Mouse (Mus musculus): ENCODE data around the gene Npff. TPM values are rescaled to one million over a fixed set of nuclear protein-coding genes. Genes with fewer than 3 reads are reported as not detected.

Gene Npff
- polyA plus RNA-seq, 1 experiment from 2014 or later: 2.0 TPM

DNA sequence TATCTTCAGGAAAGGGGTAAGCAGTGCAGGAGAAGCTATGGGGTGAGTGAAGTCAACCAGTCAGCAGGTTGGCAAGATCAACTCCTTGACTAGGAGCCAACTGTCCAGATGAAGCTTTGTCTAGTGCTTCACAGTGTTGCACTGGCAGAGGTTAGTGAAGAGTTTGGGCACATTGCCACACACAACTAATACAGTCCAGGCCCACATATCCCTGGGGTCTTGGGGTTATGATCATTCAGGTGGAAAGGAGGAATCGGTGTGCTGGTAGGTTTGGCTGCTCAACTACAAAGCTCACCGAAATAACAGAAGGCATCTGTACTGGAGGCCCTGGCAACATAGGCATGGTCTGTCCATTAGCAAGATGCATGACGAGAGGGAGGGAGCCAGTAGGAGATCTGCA is 22.7 kb upstream of the Npff start:
- Histone ChIP-seq H3K4me1 (ENCODE audit: control insufficient read depth, insufficient read depth, low read length) (no peaks in the 10 kb centered on the region), H3K36me3 (ENCODE audit: control insufficient read depth, insufficient read depth, low read length) (peaks cover 30% of the 10 kb centered on the region), H3K4me3 (replicated peaks; ENCODE audit: low read length) (no peak overlapping the region), H3K9me3 (replicated peaks; ENCODE audit: control insufficient read depth, low read length) (no peaks in the 10 kb centered on the region), H3K9ac (ENCODE audit: low read length) (no peak overlapping the region), H3K27me3 (ENCODE audit: control insufficient read depth, insufficient read depth, low read length) (no peaks in the 10 kb centered on the region), H3K4me2 (ENCODE audit: low read depth, low read length) (no peak overlapping the region), H3K27ac (ENCODE audit: low read length) (no peak overlapping the region)
- no peak for ATAC-seq (ENCODE audit: insufficient read depth, low FRiP score)
- 93% methylated on average over 3 of the region's 3 CpGs for WGBS

- Histone ChIP-seq H3K27me3 (ENCODE audit: control insufficient read depth, insufficient read depth, low read length) (no peaks in the 10 kb centered on the region), H3K4me2 (ENCODE audit: low read depth, low read length) (no peak overlapping the region), H3K36me3 (ENCODE audit: control insufficient read depth, insufficient read depth, low read length) (peaks cover 30% of the 10 kb centered on the region), H3K4me3 (replicated peaks; ENCODE audit: low read length) (no peak overlapping the region), H3K9me3 (replicated peaks; ENCODE audit: control insufficient read depth, low read length) (no peaks in the 10 kb centered on the region), H3K9ac (ENCODE audit: low read length) (no peak overlapping the region), H3K4me1 (ENCODE audit: control insufficient read depth, insufficient read depth, low read length) (no peaks in the 10 kb centered on the region), H3K27ac (ENCODE audit: low read length) (no peak overlapping the region)
- 83% methylated on average over 3 of the region's 3 CpGs for WGBS
- ATAC-seq (ENCODE audit: insufficient read depth, low FRiP score): no peak
These were observed 22.1 kb upstream of the Npff start for GRCm38 (mm10) chr15:102546677-102547427.

DNA sequence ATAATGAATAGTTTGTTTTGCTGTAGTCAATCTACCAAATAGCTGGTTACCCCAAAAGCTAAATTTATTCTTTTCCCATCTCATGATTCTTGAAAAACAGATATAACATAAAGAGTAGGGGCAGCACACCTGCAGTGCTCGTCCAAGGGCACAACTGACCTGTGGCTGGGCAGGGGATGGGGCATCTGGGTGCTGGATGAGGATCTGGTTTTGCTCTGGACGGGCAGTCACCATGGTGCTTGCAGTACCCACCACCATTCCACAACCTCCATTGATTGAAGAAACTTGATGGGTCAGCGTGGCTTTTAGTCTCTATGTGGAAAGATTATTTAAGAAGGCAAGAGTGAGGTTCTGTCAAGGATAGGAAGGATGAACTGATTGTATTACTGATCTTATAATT is 21.5 kb upstream of the Npff start:
- H3K27ac ChIP-seq (ENCODE audit: low read length): no peak overlapping the region
- H3K36me3 ChIP-seq (ENCODE audit: control insufficient read depth, insufficient read depth, low read length): peaks cover 32% of the 10 kb centered on the region
- H3K27me3 ChIP-seq (ENCODE audit: control insufficient read depth, insufficient read depth, low read length): no peaks in the 10 kb centered on the region
- no peak overlapping the region for H3K9ac ChIP-seq (ENCODE audit: low read length)
- H3K4me1 ChIP-seq (ENCODE audit: control insufficient read depth, insufficient read depth, low read length): no peaks in the 10 kb centered on the region
- H3K4me3 ChIP-seq (replicated peaks; ENCODE audit: low read length): no peak overlapping the region
- no peak overlapping the region for H3K4me2 ChIP-seq (ENCODE audit: low read depth, low read length)
- no peak for ATAC-seq (ENCODE audit: insufficient read depth, low FRiP score)
- WGBS: 92% methylated on average over 3 of the region's 3 CpGs
- no peaks in the 10 kb centered on the region for H3K9me3 ChIP-seq (replicated peaks; ENCODE audit: control insufficient read depth, low read length)

- Histone ChIP-seq H3K9me3 (replicated peaks; ENCODE audit: control insufficient read depth, low read length) (no peaks in the 10 kb centered on the region), H3K27ac (ENCODE audit: low read length) (no peak overlapping the region), H3K9ac (ENCODE audit: low read length) (no peak overlapping the region), H3K36me3 (ENCODE audit: control insufficient read depth, insufficient read depth, low read length) (peaks cover 28% of the 10 kb centered on the region), H3K4me3 (replicated peaks; ENCODE audit: low read length) (no peak overlapping the region), H3K4me1 (ENCODE audit: control insufficient read depth, insufficient read depth, low read length) (no peaks in the 10 kb centered on the region), H3K4me2 (ENCODE audit: low read depth, low read length) (no peak overlapping the region), H3K27me3 (ENCODE audit: control insufficient read depth, insufficient read depth, low read length) (no peaks in the 10 kb centered on the region)
- 93% methylated on average over 4 of the region's 4 CpGs for WGBS
- ATAC-seq (ENCODE audit: insufficient read depth, low FRiP score): no peak
These were observed 20.1 kb upstream of the Npff start for GRCm38 (mm10) chr15:102544801-102545200.

DNA sequence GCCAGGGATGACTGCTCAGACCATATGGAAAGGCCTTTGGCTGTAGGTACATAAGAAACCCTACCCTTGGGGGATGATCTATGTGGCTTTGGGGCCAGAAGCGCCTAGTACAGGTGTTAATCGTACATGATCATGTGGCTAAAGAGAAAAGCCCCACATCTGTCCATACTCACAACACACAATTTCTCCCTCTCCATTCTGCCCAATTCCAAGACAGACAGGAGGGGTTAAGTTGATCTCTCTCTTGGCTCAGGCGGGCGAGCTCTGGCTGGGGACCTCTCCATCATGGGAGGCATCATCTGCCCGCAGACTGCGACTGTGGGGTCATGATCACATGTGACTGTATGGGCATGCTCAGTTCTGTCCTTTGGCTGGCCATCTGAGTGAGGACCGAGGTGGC is 9.2 kb upstream of the Npff start:
- H3K4me2 ChIP-seq (ENCODE audit: low read depth, low read length): no peak overlapping the region
- WGBS: 91% methylated on average over 7 of the region's 7 CpGs
- peaks cover 20% of the 10 kb centered on the region for H3K36me3 ChIP-seq (ENCODE audit: control insufficient read depth, insufficient read depth, low read length)
- ATAC-seq (ENCODE audit: insufficient read depth, low FRiP score): no peak
- no peaks in the 10 kb centered on the region for H3K27me3 ChIP-seq (ENCODE audit: control insufficient read depth, insufficient read depth, low read length)
- H3K9ac ChIP-seq (ENCODE audit: low read length): no peak overlapping the region
- H3K4me1 ChIP-seq (ENCODE audit: control insufficient read depth, insufficient read depth, low read length): no peaks in the 10 kb centered on the region
- no peak overlapping the region for H3K4me3 ChIP-seq (replicated peaks; ENCODE audit: low read length)
- no peak overlapping the region for H3K27ac ChIP-seq (ENCODE audit: low read length)
- H3K9me3 ChIP-seq (replicated peaks; ENCODE audit: control insufficient read depth, low read length): no peaks in the 10 kb centered on the region

- H3K9me3 ChIP-seq (replicated peaks; ENCODE audit: control insufficient read depth, low read length): no peaks in the 10 kb centered on the region
- peaks cover 26% of the 10 kb centered on the region for H3K36me3 ChIP-seq (ENCODE audit: control insufficient read depth, insufficient read depth, low read length)
- H3K9ac ChIP-seq (ENCODE audit: low read length): no peak overlapping the region
- WGBS: 90% methylated on average over 3 of the region's 3 CpGs
- no peak overlapping the region for H3K4me2 ChIP-seq (ENCODE audit: low read depth, low read length)
- no peak overlapping the region for H3K27ac ChIP-seq (ENCODE audit: low read length)
- H3K27me3 ChIP-seq (ENCODE audit: control insufficient read depth, insufficient read depth, low read length): no peaks in the 10 kb centered on the region
- H3K4me1 ChIP-seq (ENCODE audit: control insufficient read depth, insufficient read depth, low read length): no peaks in the 10 kb centered on the region
- no peak overlapping the region for H3K4me3 ChIP-seq (replicated peaks; ENCODE audit: low read length)
- no peak for ATAC-seq (ENCODE audit: insufficient read depth, low FRiP score)
These were observed 7.6 kb upstream of the Npff start for GRCm38 (mm10) chr15:102532106-102532900.

GRCm38 (mm10) chr15:102531586-102531985 is 6.8 kb upstream of the Npff start:
- Histone ChIP-seq H3K27me3 (ENCODE audit: control insufficient read depth, insufficient read depth, low read length) (no peaks in the 10 kb centered on the region), H3K27ac (ENCODE audit: low read length) (no peak overlapping the region), H3K4me1 (ENCODE audit: control insufficient read depth, insufficient read depth, low read length) (no peaks in the 10 kb centered on the region), H3K4me3 (replicated peaks; ENCODE audit: low read length) (no peak overlapping the region), H3K4me2 (ENCODE audit: low read depth, low read length) (no peak overlapping the region), H3K9me3 (replicated peaks; ENCODE audit: control insufficient read depth, low read length) (no peaks in the 10 kb centered on the region), H3K36me3 (ENCODE audit: control insufficient read depth, insufficient read depth, low read length) (peaks cover 22% of the 10 kb centered on the region), H3K9ac (ENCODE audit: low read length) (no peak overlapping the region)
- no peak for ATAC-seq (ENCODE audit: insufficient read depth, low FRiP score)
- 81% methylated on average over 4 of the region's 4 CpGs for WGBS

DNA sequence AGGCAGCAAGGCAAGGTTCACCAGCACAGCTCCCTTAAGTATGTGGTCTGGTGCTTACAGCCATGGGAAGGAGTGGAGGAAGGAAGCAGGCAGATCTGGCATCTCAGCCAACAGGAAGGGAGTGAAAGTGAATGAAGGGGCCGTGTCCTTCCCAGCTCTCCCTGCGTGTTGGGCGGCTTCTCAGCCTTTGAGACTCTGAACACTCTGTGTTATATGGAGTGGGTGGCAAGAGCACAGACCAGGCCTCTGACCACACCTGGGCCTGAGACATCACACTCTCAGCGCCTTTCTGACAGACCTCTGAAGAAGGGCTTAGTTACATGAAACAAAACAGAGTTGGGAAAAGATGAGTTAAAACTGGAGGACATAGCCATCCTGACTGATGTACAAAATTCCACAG is 5.8 kb upstream of the Npff start:
- ATAC-seq (ENCODE audit: insufficient read depth, low FRiP score): no peak
- no peak overlapping the region for H3K4me2 ChIP-seq (ENCODE audit: low read depth, low read length)
- peaks cover 22% of the 10 kb centered on the region for H3K36me3 ChIP-seq (ENCODE audit: control insufficient read depth, insufficient read depth, low read length)
- no peak overlapping the region for H3K4me3 ChIP-seq (replicated peaks; ENCODE audit: low read length)
- H3K27me3 ChIP-seq (ENCODE audit: control insufficient read depth, insufficient read depth, low read length): no peaks in the 10 kb centered on the region
- H3K9ac ChIP-seq (ENCODE audit: low read length): no peak overlapping the region
- no peaks in the 10 kb centered on the region for H3K4me1 ChIP-seq (ENCODE audit: control insufficient read depth, insufficient read depth, low read length)
- no peaks in the 10 kb centered on the region for H3K9me3 ChIP-seq (replicated peaks; ENCODE audit: control insufficient read depth, low read length)
- WGBS: 89% methylated on average over 4 of the region's 4 CpGs
- no peak overlapping the region for H3K27ac ChIP-seq (ENCODE audit: low read length)

- no peaks in the 10 kb centered on the region for H3K27me3 ChIP-seq (ENCODE audit: control insufficient read depth, insufficient read depth, low read length)
- H3K36me3 ChIP-seq (ENCODE audit: control insufficient read depth, insufficient read depth, low read length): peaks cover 18% of the 10 kb centered on the region; the same call in 1 of the 2 replicates
- no peak for ATAC-seq (ENCODE audit: insufficient read depth, low FRiP score)
- no peak overlapping the region for H3K4me3 ChIP-seq (replicated peaks; ENCODE audit: low read length)
- H3K4me1 ChIP-seq (ENCODE audit: control insufficient read depth, insufficient read depth, low read length): no peaks in the 10 kb centered on the region
- H3K9me3 ChIP-seq (replicated peaks; ENCODE audit: control insufficient read depth, low read length): no peaks in the 10 kb centered on the region
- WGBS: 95% methylated on average over 1 of the region's 1 CpGs
- no peak overlapping the region for H3K27ac ChIP-seq (ENCODE audit: low read length)
- H3K4me2 ChIP-seq (ENCODE audit: low read depth, low read length): no peak overlapping the region
- H3K9ac ChIP-seq (ENCODE audit: low read length): no peak overlapping the region
These were observed 3.7 kb upstream of the Npff start for GRCm38 (mm10) chr15:102528396-102528795.
